Mouse (Mus musculus): Measurements from ENCODE around the gene Ulk1. TPM values are rescaled to one million over a fixed set of nuclear protein-coding genes. Genes with fewer than 3 reads are reported as not detected.
"Not testable (repeated sequence)": the region's sequence is repeated elsewhere in the genome, so short reads cannot be mapped to it uniquely, and the experiment has no call there.

Gene Ulk1
- polyA plus RNA-seq, 1 experiment from 2014 or later = 34.6 TPM

- WGBS = 93% methylated on average over 5 of the region's 5 CpGs
- not testable (repeated sequence) for H3K27me3 ChIP-seq (ENCODE audit: control insufficient read depth, insufficient read depth, low read length); H3K9ac ChIP-seq (ENCODE audit: low read depth, low read length); H3K4me2 ChIP-seq (replicated peaks; ENCODE audit: low read depth, low read length); H3K27ac ChIP-seq (ENCODE audit: low read depth, low read length); H3K4me3 ChIP-seq (ENCODE audit: low read length); H3K4me1 ChIP-seq (ENCODE audit: control insufficient read depth, insufficient read depth, low read length); ATAC-seq (ENCODE audit: low FRiP score, low TSS enrichment); H3K9me3 ChIP-seq (ENCODE audit: control insufficient read depth, low read length)
- H3K36me3 ChIP-seq (ENCODE audit: control insufficient read depth, insufficient read depth, low read length) = peaks cover 18% of the 10 kb centered on the region; the same call in 1 of the 2 replicates
These were observed 28.1 kb upstream of the Ulk1 start for GRCm38 (mm10) chr5:110838016-110838415.

- ATAC-seq (ENCODE audit: low FRiP score, low TSS enrichment) = no peak
- 43% methylated on average over 3 of the region's 3 CpGs for WGBS
- no peak overlapping the region for H3K4me2 ChIP-seq (replicated peaks; ENCODE audit: low read depth, low read length)
- H3K4me3 ChIP-seq (ENCODE audit: low read length) = no peak overlapping the region
- no peaks in the 10 kb centered on the region; the same call in 1 of the 2 replicates for H3K36me3 ChIP-seq (ENCODE audit: control insufficient read depth, insufficient read depth, low read length)
- no peaks in the 10 kb centered on the region for H3K27me3 ChIP-seq (ENCODE audit: control insufficient read depth, insufficient read depth, low read length)
- peaks cover 6% of the 10 kb centered on the region; the same call in 1 of the 2 replicates for H3K4me1 ChIP-seq (ENCODE audit: control insufficient read depth, insufficient read depth, low read length)
- no peak overlapping the region for H3K9ac ChIP-seq (ENCODE audit: low read depth, low read length)
- no peak overlapping the region for H3K27ac ChIP-seq (ENCODE audit: low read depth, low read length)
- H3K9me3 ChIP-seq (ENCODE audit: control insufficient read depth, low read length) = no peaks in the 10 kb centered on the region
These were observed 26.1 kb upstream of the Ulk1 start for GRCm38 (mm10) chr5:110835959-110836358.

- WGBS = 92% methylated on average over 5 of the region's 5 CpGs
These were observed 21.3 kb upstream of the Ulk1 start for GRCm38 (mm10) chr5:110831036-110831720.

GRCm38 (mm10) chr5:110827576-110827975 is 17.7 kb upstream of the Ulk1 start:
- WGBS = 87% methylated on average over 5 of the region's 5 CpGs
- no peak overlapping the region for H3K4me3 ChIP-seq (ENCODE audit: low read length)
- H3K27ac ChIP-seq (ENCODE audit: low read depth, low read length) = no peak overlapping the region
- peaks cover 6% of the 10 kb centered on the region; the same call in 1 of the 2 replicates for H3K4me1 ChIP-seq (ENCODE audit: control insufficient read depth, insufficient read depth, low read length)
- ATAC-seq (ENCODE audit: low FRiP score, low TSS enrichment) = no peak
- no peak overlapping the region for H3K4me2 ChIP-seq (replicated peaks; ENCODE audit: low read depth, low read length)
- H3K9ac ChIP-seq (ENCODE audit: low read depth, low read length) = no peak overlapping the region
- no peaks in the 10 kb centered on the region for H3K36me3 ChIP-seq (ENCODE audit: control insufficient read depth, insufficient read depth, low read length)
- no peaks in the 10 kb centered on the region for H3K9me3 ChIP-seq (ENCODE audit: control insufficient read depth, low read length)
- no peaks in the 10 kb centered on the region for H3K27me3 ChIP-seq (ENCODE audit: control insufficient read depth, insufficient read depth, low read length)

More at GRCm38 (mm10) chr5:110831036-110831720, 21.3 kb upstream of the Ulk1 start:
- no peaks in the 10 kb centered on the region for H3K27me3 ChIP-seq (ENCODE audit: control insufficient read depth, insufficient read depth, low read length)
- no peaks in the 10 kb centered on the region; the same call in 1 of the 2 replicates for H3K36me3 ChIP-seq (ENCODE audit: control insufficient read depth, insufficient read depth, low read length)
- no peak for ATAC-seq (ENCODE audit: low FRiP score, low TSS enrichment)
- H3K27ac ChIP-seq (ENCODE audit: low read depth, low read length) = no peak overlapping the region
- H3K4me3 ChIP-seq (ENCODE audit: low read length) = no peak overlapping the region
- no peak overlapping the region for H3K9ac ChIP-seq (ENCODE audit: low read depth, low read length)
- H3K4me1 ChIP-seq (ENCODE audit: control insufficient read depth, insufficient read depth, low read length) = peaks cover 6% of the 10 kb centered on the region; the same call in 1 of the 2 replicates
- no peaks in the 10 kb centered on the region for H3K9me3 ChIP-seq (ENCODE audit: control insufficient read depth, low read length)
- H3K4me2 ChIP-seq (replicated peaks; ENCODE audit: low read depth, low read length) = no peak overlapping the region

GRCm38 (mm10) chr5:110826781-110827495 is 17.0 kb upstream of the Ulk1 start:
- Histone ChIP-seq H3K27me3 (ENCODE audit: control insufficient read depth, insufficient read depth, low read length) (no peaks in the 10 kb centered on the region), H3K27ac (ENCODE audit: low read depth, low read length) (peak overlapping the region; percentile 71), H3K9ac (ENCODE audit: low read depth, low read length) (no peak overlapping the region), H3K9me3 (ENCODE audit: control insufficient read depth, low read length) (no peaks in the 10 kb centered on the region), H3K4me2 (replicated peaks; ENCODE audit: low read depth, low read length) (no peak overlapping the region), H3K4me3 (ENCODE audit: low read length) (no peak overlapping the region), H3K4me1 (ENCODE audit: control insufficient read depth, insufficient read depth, low read length) (peaks cover 6% of the 10 kb centered on the region; the same call in 1 of the 2 replicates), H3K36me3 (ENCODE audit: control insufficient read depth, insufficient read depth, low read length) (no peaks in the 10 kb centered on the region)
- WGBS = 34% methylated on average over 8 of the region's 8 CpGs
- peak; percentile 54; the same call in 1 of the 2 replicates for ATAC-seq (ENCODE audit: low FRiP score, low TSS enrichment)

GRCm38 (mm10) chr5:110824421-110824820 is 14.5 kb upstream of the Ulk1 start:
- no peak for ATAC-seq (ENCODE audit: low FRiP score, low TSS enrichment)
- Histone ChIP-seq H3K4me2 (replicated peaks; ENCODE audit: low read depth, low read length) (no peak overlapping the region), H3K4me1 (ENCODE audit: control insufficient read depth, insufficient read depth, low read length) (peaks cover 6% of the 10 kb centered on the region; the same call in 1 of the 2 replicates), H3K9ac (ENCODE audit: low read depth, low read length) (no peak overlapping the region), H3K36me3 (ENCODE audit: control insufficient read depth, insufficient read depth, low read length) (no peaks in the 10 kb centered on the region), H3K27ac (ENCODE audit: low read depth, low read length) (no peak overlapping the region), H3K4me3 (ENCODE audit: low read length) (no peak overlapping the region), H3K9me3 (ENCODE audit: control insufficient read depth, low read length) (no peaks in the 10 kb centered on the region), H3K27me3 (ENCODE audit: control insufficient read depth, insufficient read depth, low read length) (no peaks in the 10 kb centered on the region)
- WGBS = 96% methylated on average over 4 of the region's 4 CpGs

- Histone ChIP-seq H3K9me3 (ENCODE audit: control insufficient read depth, low read length) (no peaks in the 10 kb centered on the region), H3K36me3 (ENCODE audit: control insufficient read depth, insufficient read depth, low read length) (peaks cover 12% of the 10 kb centered on the region; the same call in 1 of the 2 replicates), H3K9ac (ENCODE audit: low read depth, low read length) (peak overlapping the region; percentile 97), H3K27ac (ENCODE audit: low read depth, low read length) (peak overlapping the region; percentile 69; the same call in 1 of the 2 replicates), H3K4me1 (ENCODE audit: control insufficient read depth, insufficient read depth, low read length) (peaks cover 15% of the 10 kb centered on the region), H3K4me2 (replicated peaks; ENCODE audit: low read depth, low read length) (peak overlapping the region; percentile 87), H3K27me3 (ENCODE audit: control insufficient read depth, insufficient read depth, low read length) (no peaks in the 10 kb centered on the region), H3K4me3 (ENCODE audit: low read length) (peak overlapping the region; percentile 86)
- ATAC-seq (ENCODE audit: low FRiP score, low TSS enrichment) = 0 out of 2 replicates have a peak, but pooled peaks have one; percentile 1
- WGBS = under 1% methylated on average over 27 of the region's 27 CpGs
These were observed 853 bp downstream of the Ulk1 start for GRCm38 (mm10) chr5:110808821-110809666.

GRCm38 (mm10) chr5:110808061-110808631 is 1.8 kb downstream of the Ulk1 start:
- Histone ChIP-seq H3K27me3 (ENCODE audit: control insufficient read depth, insufficient read depth, low read length) (no peaks in the 10 kb centered on the region), H3K9ac (ENCODE audit: low read depth, low read length) (peak overlapping the region; percentile 97), H3K4me3 (ENCODE audit: low read length) (peak overlapping the region; percentile 86), H3K4me1 (ENCODE audit: control insufficient read depth, insufficient read depth, low read length) (peaks cover 15% of the 10 kb centered on the region), H3K9me3 (ENCODE audit: control insufficient read depth, low read length) (no peaks in the 10 kb centered on the region), H3K27ac (ENCODE audit: low read depth, low read length) (peak overlapping the region; percentile 49; the same call in 1 of the 2 replicates), H3K36me3 (ENCODE audit: control insufficient read depth, insufficient read depth, low read length) (peaks cover 12% of the 10 kb centered on the region; the same call in 1 of the 2 replicates), H3K4me2 (replicated peaks; ENCODE audit: low read depth, low read length) (peak overlapping the region; percentile 87)
- 2% methylated on average over 14 of the region's 14 CpGs for WGBS
- ATAC-seq (ENCODE audit: low FRiP score, low TSS enrichment) = peak; percentile 53
